Comparison of ENCODE assay signal across 12 mouse cellular contexts in the genomic region with DNA sequence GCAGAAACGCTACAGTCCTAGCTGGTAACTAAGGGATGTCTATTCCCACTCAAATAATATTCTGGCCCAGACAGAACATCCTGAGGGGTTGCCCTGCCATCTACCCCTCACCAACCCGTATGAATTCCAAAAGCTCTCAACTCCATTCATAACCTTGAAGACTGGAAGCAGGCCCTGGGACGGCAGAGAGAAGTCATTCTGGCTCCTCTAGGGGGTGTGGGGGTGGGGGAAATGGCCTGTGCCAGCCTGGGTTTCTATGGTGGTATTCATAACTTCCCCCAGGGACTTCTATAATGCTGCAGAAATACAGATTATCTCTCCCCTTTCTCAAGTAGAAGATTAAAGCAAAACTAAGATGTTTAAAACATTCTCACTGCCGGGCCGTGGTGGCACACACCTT. TPM values are rescaled to one million over a fixed set of nuclear protein-coding genes. Genes with fewer than 3 reads are reported as not detected.
"Had no signal": no experiment of that assay in that cellular context is flagged by ENCODE, and none has a peak within 500 bp of the region (broad histone marks: within the 10 kb centered on the region; RNA-seq: fewer than 3 reads in every experiment).

No protein-coding gene starts in this region.

- H3K27me3 ChIP-seq: midbrain, embryonic 13.5 days; midbrain, embryonic 15.5 days; neural tube, embryonic 12.5 days; stomach, embryonic 15.5 days had no signal

- H3K4me1 ChIP-seq: midbrain, embryonic 13.5 days; midbrain, embryonic 15.5 days; neural tube, embryonic 12.5 days; stomach, embryonic 15.5 days had no signal

- H3K4me3 ChIP-seq: midbrain, embryonic 13.5 days; midbrain, embryonic 15.5 days; neural tube, embryonic 12.5 days; stomach, embryonic 15.5 days had no signal

- H3K36me3 ChIP-seq: midbrain, embryonic 13.5 days; midbrain, embryonic 15.5 days; neural tube, embryonic 12.5 days; stomach, embryonic 15.5 days had no signal

- H3K27ac ChIP-seq: midbrain, embryonic 13.5 days; midbrain, embryonic 15.5 days; neural tube, embryonic 12.5 days; stomach, embryonic 15.5 days; stomach, postnatal 0 days had no signal

- H3K9ac ChIP-seq: lung, embryonic 14.5 days; midbrain, embryonic 13.5 days; midbrain, embryonic 15.5 days; neural tube, embryonic 12.5 days; stomach, embryonic 15.5 days had no signal

- H3K9me3 ChIP-seq: midbrain, embryonic 13.5 days; midbrain, embryonic 15.5 days; neural tube, embryonic 12.5 days; stomach, embryonic 15.5 days had no signal

RNA-seq across cellular contexts. Expression of a gene that starts 45.4 kb away (rescaled TPM):
- total RNA-seq: monocyte, adult 5-6 weeks had no signal
- polyA plus RNA-seq: lung, embryonic 14.5 days; lung, embryonic 16.5 days; midbrain, embryonic 11.5 days; midbrain, embryonic 13.5 days; midbrain, embryonic 15.5 days; midbrain, postnatal 0 days; neural tube, embryonic 12.5 days; neural tube, embryonic 14.5 days; stomach, embryonic 15.5 days; stomach, postnatal 0 days; urinary bladder, adult 2 months had no signal
